Mouse (Mus musculus) left cerebral cortex, postnatal 36 days (tissue): ENCODE data around the gene Rgcc. TPM values are rescaled to one million over a fixed set of nuclear protein-coding genes. Genes with fewer than 3 reads are reported as not detected.
A peak's percentile ranks its signal among the peaks of the same experiment; 100 is the strongest.

Source experiments
- DNase-seq, 2 experiments: peaks; one replicate each; pipeline ENCODE4 v3.0.0; 2021 to 2022; ENCODE audit warnings: low spot score in 2 of 2, mixed read lengths in 1 of 2
- intact Hi-C: fragments of 180-260 bp; cut with DNase I; formaldehyde crosslinking; loops from one replicate; pipeline ENCODE4 v1.15.1; 2025
- total RNA-seq, 2 experiments: library from RNA; stranded (reverse); gene quantifications; 2 replicates each; pipeline ENCODE4 v1.2.3; 2021

Rgcc gene
- total RNA-seq, 2 experiments from 2014 or later: 30.1 to 39.0 TPM

DNA sequence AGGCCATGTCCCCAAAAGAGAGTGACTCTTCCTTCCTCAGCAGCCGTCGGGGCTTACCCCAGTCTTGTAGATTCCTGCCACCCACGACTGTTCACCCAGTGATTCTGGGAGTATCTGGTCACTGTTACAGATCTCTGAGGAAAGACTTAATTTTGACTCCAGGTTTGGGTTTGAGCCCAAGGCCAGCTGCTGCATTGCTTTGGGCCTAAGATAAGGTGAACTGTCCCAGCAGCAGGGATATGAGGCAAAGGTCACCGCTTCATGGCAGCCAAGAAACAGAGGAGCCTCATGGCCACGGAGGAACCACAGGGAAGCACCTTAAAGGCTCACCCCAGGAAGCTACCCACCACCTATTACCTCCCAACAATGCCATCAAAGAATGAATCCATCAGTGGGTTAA lies 44.8 kb downstream of the Rgcc start:
- DNase-seq: no peak
- intact Hi-C loops: no loop called here

DNA sequence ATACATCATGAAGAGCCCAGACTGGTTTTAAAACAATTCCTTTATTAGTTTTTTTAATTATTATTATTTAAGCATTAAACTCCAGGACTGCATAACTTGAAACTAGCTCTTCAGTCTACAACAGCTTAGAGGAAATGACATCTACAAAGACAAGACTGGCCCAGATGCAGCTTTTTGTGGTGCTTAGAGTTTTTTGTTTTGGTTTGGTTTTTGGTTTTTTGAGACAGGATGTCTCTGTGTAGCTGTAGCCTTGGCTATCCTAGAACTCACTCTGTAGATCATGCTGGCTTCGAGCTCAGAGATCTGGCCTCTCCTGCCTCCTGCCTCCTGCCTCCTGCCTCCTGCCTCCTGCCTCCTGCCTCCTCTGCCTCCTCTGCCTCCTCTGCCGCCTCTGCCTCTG lies 45.7 kb downstream of the Rgcc start:
- intact Hi-C loops: no loop called here
- no peak for DNase-seq

DNA sequence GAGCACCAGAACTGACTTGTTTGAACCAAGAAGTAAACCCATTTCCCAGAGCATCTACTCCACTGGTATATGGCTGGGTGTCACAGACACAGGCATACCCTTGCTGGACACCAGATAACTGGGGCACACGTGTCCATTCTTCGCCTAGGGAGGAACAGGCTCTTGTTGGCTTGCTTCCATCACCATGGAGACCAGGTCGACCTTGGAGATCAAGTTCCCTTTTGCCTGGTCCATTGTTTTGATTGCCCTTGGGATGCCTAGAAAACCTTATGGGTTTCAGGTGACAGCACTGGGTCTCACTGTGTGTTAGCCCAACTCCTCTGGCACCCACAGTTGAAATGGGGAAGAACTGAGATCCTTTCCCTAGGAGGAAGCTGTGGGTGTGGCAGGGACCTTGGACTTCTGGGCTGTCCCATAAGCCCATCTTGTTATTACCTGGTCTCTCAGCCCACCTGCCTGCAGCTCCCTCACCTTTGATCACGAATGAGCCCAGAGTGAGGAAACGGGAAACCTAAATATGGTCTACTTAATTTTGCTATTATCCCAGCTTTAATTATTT lies 49.6 kb downstream of the Rgcc start:
- no peak for DNase-seq
- intact Hi-C loops: no loop called here

DNA sequence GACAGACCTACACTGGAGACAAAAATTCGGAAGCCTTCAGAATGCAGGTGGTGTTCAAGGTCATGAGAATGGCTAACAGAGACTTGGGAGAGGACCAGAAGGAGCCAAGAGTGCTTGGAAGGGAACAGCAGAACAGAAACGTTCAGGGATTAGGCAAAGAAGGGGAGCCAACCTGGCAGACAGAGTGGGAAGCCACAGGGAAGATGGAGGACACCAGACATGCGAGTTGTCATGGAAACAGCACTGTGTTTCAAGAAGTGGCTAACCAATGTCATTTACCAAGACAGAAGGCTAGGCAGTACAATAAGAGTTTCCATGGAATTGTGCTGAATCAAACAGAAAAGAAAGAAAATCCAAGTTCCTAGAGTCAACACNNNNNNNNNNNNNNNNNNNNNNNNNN lies 56.9 kb downstream of the Rgcc start:
- intact Hi-C loops: loop anchor here (5.0 kb wide), 1 partner anchor 53 kb away; no protein-coding TSS in a partner anchor
- no peak for DNase-seq

DNA sequence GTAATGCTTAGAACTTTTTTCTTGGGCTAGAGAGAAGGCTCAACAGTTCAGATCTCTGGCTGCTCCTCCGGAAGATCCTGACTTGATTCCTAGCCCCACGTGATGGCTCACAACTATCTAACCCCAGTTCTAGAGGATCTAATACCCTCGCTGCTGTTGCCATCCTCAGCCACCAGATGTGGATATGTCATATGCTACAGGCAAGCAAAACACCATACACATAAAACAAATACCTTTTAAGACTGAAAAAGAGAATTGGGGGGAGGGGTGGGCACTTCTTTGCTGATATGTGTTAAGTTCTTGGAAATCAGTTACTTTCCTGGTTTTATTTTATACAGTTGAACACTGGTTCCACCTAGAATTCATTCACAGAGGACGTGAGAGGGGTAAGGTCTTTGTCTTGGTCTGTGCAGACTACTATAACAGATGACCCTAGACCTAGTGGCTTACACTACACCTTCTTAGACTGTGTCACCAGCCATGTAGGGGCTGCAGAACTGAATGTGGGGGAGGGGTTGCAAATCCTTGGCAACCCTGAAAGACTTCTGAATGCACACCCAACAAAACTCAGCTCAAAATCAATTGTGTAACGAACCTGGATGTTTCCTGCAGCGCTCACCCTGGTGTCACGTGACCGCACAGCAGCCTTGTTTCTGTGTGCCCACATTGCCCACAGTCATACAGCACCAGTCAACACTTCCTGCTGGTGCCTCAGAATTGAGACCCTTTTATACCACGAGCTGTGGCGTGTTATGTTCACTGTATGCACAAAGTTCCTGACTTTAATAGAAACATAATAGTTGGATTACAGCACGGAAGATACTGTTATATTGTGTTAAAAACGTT lies 58.2 kb downstream of the Rgcc start:
- intact Hi-C loops: loop anchor here (5.0 kb wide), 1 partner anchor 54 kb away; no protein-coding TSS in a partner anchor
- DNase-seq: no peak

DNA sequence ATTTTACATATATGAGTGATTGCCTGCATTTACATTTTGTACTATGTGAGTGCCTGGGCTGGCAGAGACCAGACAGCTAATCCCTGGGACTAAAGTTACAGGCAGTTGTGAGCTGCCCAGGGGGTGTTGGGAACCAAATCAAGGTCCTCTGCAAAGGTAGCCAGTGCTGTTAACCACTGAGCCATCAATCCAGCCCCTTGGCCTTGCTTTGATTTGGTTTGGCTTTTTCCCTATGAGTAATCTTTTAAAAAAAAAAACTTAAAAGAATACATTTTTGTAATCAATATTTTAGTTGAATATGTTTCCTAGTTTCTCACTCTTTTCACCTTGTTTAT lies 59.1 kb downstream of the Rgcc start:
- DNase-seq: no peak
- intact Hi-C loops: loop anchor here (5.0 kb wide), 1 partner anchor 55 kb away; no protein-coding TSS in a partner anchor

DNA sequence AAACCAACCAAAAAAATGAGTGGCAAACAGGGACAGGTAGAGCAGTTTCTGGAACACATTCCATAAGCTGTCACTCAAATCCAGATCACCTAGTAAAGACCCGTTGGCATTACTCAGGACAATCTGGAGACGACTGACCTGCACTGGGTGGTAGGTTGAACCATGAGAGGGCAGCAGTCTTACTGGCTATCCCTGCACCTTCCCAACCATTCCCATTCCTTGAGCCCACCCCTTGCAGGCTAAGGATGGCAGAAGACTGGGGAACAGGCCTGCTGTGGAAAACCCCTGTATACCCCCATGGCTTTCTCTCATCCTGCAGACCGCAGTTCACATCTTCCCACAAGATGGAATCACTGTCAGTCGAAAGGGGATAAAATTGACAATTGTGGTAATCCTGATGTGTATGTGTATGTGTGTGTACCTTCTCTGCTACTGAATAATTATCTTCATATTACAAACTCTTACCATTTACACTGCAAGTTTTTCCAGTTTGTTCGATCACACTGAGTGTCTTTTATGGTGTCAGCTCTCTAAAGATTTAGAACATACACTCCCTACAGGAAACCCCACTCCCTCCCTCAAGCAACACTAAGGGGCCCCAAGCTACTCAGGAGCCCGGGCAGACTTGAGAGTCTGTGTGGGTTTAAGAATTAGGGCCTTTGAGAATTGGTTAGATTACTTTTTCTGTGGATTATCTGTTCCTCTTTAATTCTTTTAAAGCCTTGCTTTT lies 59.6 kb downstream of the Rgcc start:
- intact Hi-C loops: loop anchor here (5.0 kb wide), 1 partner anchor 55 kb away; no protein-coding TSS in a partner anchor
- DNase-seq: no peak

DNA sequence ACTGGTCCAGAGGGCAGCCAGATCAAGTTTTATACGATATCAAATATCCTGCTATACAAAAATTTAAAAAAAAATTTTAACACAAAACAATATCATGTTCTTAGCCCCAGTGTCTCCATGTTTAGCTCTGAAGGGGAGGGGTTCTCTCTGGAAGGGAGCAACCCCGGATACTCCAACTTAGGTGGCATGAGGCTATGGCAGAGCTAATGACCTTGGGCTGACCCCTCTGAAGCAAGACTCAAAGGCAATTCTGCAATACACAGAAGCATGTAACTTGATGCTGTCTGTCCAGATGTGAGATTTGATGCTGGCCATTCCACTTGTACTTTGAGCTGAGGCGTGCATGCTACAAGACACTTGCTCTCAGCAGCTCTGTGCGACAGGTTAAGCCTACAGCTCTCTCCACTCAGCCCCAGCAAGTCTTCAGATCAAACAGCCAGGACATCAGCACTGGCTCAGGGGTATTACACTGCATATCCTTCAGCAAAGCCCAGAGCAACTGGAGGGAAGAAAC lies 60.3 kb downstream of the Rgcc start:
- no peak for DNase-seq
- intact Hi-C loops: loop anchor here (5.0 kb wide), 1 partner anchor 56 kb away; no protein-coding TSS in a partner anchor

DNA sequence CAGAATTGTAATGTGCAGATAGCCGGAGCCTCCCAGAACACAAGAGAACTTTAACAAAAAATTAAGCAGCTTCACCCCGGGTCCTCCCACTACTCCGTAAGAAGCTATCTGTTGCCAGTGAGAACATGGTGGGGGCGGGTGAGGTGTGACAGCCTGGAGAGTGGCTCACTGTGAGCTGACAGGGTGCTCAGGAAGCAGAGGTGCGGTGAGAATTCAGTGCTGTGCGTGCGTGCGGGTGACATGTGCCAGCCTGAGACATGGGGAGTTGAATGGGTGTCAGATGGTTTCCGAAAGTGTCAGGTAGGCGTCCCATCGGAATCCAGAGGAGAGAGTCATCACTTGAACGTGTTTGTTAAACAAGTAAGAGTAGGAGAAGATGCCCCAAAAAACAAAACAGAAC lies 62.0 kb downstream of the Rgcc start:
- peak; percentile 44 to 50 for DNase-seq
- intact Hi-C loops: no loop called here

Other genes with a start within 250 kb of the Rgcc start
- not detected for gene Zfp957, start 54.3 kb downstream of the Rgcc start, total RNA-seq
- 10 to 100 TPM in 1 of 2 experiments, 1 to 10 TPM in 1; 9.9 to 17.6 TPM for gene Naa16, start 89.1 kb upstream of the Rgcc start, total RNA-seq
- 1 to 10 TPM; 5.1 to 5.5 TPM for gene Mtrf1, start 96.1 kb upstream of the Rgcc start, total RNA-seq
- gene Kbtbd7, start 124.9 kb upstream of the Rgcc start, total RNA-seq: 10 to 100 TPM; 37.5 to 41.3 TPM
- gene Kbtbd6, start 150.2 kb upstream of the Rgcc start, total RNA-seq: 1 to 10 TPM; 1.0 to 1.4 TPM
- gene Elf1, start 179.5 kb upstream of the Rgcc start, total RNA-seq: 1 to 10 TPM; 4.1 to 4.8 TPM
- 10 to 100 TPM; 48.2 to 51.7 TPM for gene Wbp4, start 179.9 kb upstream of the Rgcc start, total RNA-seq